Mouse (Mus musculus): ENCODE results near the gene Piezo1. TPM values are rescaled to one million over a fixed set of nuclear protein-coding genes. Genes with fewer than 3 reads are reported as not detected.

Piezo1 gene
- total and polyA plus RNA-seq, 3 experiments: 21.1 to 59.7 (median 41.6) TPM

DNA sequence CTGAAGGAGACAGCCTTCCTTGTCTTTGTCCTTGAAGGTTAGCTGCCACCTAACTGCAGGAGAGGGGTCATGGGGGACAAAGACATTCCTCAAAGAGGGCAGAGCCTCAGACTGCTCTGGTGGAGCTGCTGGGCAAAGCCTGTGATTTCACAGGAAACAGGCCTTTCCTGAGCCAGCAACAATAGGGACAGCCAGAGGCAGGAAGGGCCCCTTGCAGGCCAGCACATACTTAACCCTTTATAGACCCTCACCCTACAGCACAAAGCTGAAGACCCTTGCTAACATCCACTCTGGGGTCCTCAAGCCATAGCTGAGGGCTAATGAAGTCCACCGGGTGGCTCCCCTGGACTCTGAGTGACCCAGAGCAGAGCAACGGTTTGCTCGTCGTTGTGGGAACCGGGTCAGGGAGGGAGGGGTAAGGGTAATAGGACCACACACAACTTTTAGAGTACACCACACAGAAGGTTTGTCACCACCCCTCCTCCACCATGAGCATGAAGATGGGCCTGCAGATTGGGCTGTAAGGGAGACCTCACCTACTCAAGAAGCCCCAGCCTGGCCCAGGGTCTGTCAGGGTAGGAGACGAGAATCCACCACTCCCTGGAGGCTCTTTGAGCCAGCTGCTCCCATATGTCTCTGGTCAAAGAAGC lies 33.5 kb downstream of the Piezo1 start:
- peaks cover 11 to 75% of the 10 kb centered on the region in 2 experiments for H3K36me3 ChIP-seq (replicated peaks in 1 of 2; ENCODE audit: control insufficient read depth in 1 of 2, insufficient read depth in 1 of 2, low read length in 1 of 2)
- H3K9me3 ChIP-seq (replicated peaks; ENCODE audit: low read length): no peaks in the 10 kb centered on the region
- no peak overlapping the region for H3K27ac ChIP-seq (ENCODE audit: insufficient read depth, low read depth)
- H3K4me1 ChIP-seq (ENCODE audit: control insufficient read depth in 1 of 2, insufficient read depth in 2 of 2): peaks cover 5 to 23% of the 10 kb centered on the region in 2 experiments
- H3K9ac ChIP-seq (ENCODE audit: insufficient read depth, low read depth): no peak overlapping the region
- no peak overlapping the region for H3K4me3 ChIP-seq (replicated peaks in 1 of 3; ENCODE audit: low read depth in 2 of 3, low read length in 2 of 3, poor library complexity in 1 of 3)
- in situ Hi-C loops (cut with MboI; ENCODE audit: low pct_ligation_motif_present, low pct_unique_long_range_greater_than_20kb, low sequenced_read_pairs) (no loop called here), dilution Hi-C loops (cut with MboI; ENCODE audit: extremely low pct_ligation_motif_present, extremely low pct_unique_long_range_greater_than_20kb, low sequenced_read_pairs) (no loop called here)
- no peaks in the 10 kb centered on the region for H3K27me3 ChIP-seq (replicated peaks)
- TF ChIP-seq JUN (IDR thresholded peaks at IDR 0.05; ENCODE audit: insufficient read depth, low read depth, low read length) (no peak), CHD2 (IDR thresholded peaks at IDR 0.05; ENCODE audit: low read length) (no peak), RAD21 (IDR thresholded peaks at IDR 0.05; ENCODE audit: low read depth, low read length) (no peak), EP300 (IDR thresholded peaks at IDR 0.05; ENCODE audit: low read length) (no peak), MAZ (IDR thresholded peaks at IDR 0.05; ENCODE audit: low read depth, low read length) (no peak), KAT2A (IDR thresholded peaks at IDR 0.05; ENCODE audit: insufficient replicate concordance, low read length) (no peak), E2F4 (IDR thresholded peaks at IDR 0.05; ENCODE audit: insufficient replicate concordance, low read depth, low read length) (no peak), IRF4 (IDR thresholded peaks at IDR 0.05; ENCODE audit: low read depth, low read length) (no peak), CHD1 (IDR thresholded peaks at IDR 0.05; ENCODE audit: low read depth, low read length) (no peak), BHLHE40 (IDR thresholded peaks at IDR 0.05; ENCODE audit: low read depth, low read length) (no peak), USF2 (conservative IDR thresholded peaks at IDR 0.05; ENCODE audit: low read depth, low read length) (no peak), ETS1 (conservative IDR thresholded peaks at IDR 0.05; ENCODE audit: low read depth, low read length) (no peak), ZNF384 (IDR thresholded peaks at IDR 0.05; ENCODE audit: low read depth, low read length) (no peak), MYC (IDR thresholded peaks at IDR 0.05; ENCODE audit: low read depth, low read length) (no peak), SMC3 (IDR thresholded peaks at IDR 0.05; ENCODE audit: low read depth, low read length) (no peak), ZKSCAN1 (IDR thresholded peaks at IDR 0.05; ENCODE audit: borderline replicate concordance, low read depth, low read length) (no peak), TCF12 (IDR thresholded peaks at IDR 0.05; ENCODE audit: low read depth, low read length) (no peak), ELF1 (IDR thresholded peaks at IDR 0.05; ENCODE audit: low read depth, low read length) (no peak), TBP (conservative IDR thresholded peaks at IDR 0.05; ENCODE audit: low read depth, low read length) (no peak)
- DNase-seq (ENCODE audit: extremely low read depth): no peak
- H3K4me2 ChIP-seq (ENCODE audit: insufficient read depth, low read depth, poor library complexity, severe bottlenecking): no peak overlapping the region
- no peaks in the 10 kb centered on the region; the same call in 1 of the 2 replicates for H3K79me2 ChIP-seq (replicated peaks; ENCODE audit: control insufficient read depth, extremely low read depth, insufficient read depth, poor library complexity, severe bottlenecking)

DNA sequence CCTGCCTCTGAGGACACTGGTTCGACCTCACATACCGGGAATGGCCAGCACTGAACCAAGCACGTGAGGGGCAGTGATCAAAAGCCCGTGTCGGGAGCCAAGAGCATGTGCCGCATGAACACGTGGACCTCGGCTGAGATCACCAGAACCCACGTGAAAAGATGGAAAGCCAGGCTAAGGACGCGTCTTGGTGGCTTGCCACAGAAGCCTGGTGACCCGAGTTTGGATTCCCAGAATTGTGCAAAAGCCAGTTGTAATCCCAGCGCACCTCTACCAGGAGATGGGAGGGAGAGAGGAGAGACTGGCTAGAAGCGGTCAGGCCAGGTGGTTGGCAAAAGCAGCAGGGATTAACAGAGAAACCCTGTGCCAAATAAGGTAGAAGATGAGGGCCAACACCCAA lies 35.4 kb downstream of the Piezo1 start:
- Histone ChIP-seq H3K4me2 (ENCODE audit: insufficient read depth, low read depth, poor library complexity, severe bottlenecking) (no peak overlapping the region), H3K9ac (ENCODE audit: insufficient read depth, low read depth) (no peak overlapping the region), H3K27ac (ENCODE audit: insufficient read depth, low read depth) (no peak overlapping the region), H3K27me3 (replicated peaks) (no peaks in the 10 kb centered on the region), H3K4me3 (replicated peaks in 1 of 3; ENCODE audit: low read depth in 2 of 3, low read length in 2 of 3, poor library complexity in 1 of 3) (no peak overlapping the region), H3K9me3 (replicated peaks; ENCODE audit: low read length) (no peaks in the 10 kb centered on the region), H3K79me2 (replicated peaks; ENCODE audit: control insufficient read depth, extremely low read depth, insufficient read depth, poor library complexity, severe bottlenecking) (no peaks in the 10 kb centered on the region; the same call in 1 of the 2 replicates), H3K36me3 (replicated peaks in 1 of 2; ENCODE audit: control insufficient read depth in 1 of 2, insufficient read depth in 1 of 2, low read length in 1 of 2) (peaks cover 19 to 88% of the 10 kb centered on the region in 2 experiments), H3K4me1 (ENCODE audit: control insufficient read depth in 1 of 2, insufficient read depth in 2 of 2) (peaks cover 5 to 21% of the 10 kb centered on the region in 2 experiments)
- no peak for DNase-seq (ENCODE audit: extremely low read depth)
- TF ChIP-seq CHD2 (IDR thresholded peaks at IDR 0.05; ENCODE audit: low read length): no peak
- no peak for TF ChIP-seq GABPA (IDR thresholded peaks at IDR 0.05; ENCODE audit: insufficient replicate concordance, low read depth, low read length)
- no peak for TF ChIP-seq ELF1 (IDR thresholded peaks at IDR 0.05; ENCODE audit: low read depth, low read length)
- no peak for TF ChIP-seq RAD21 (IDR thresholded peaks at IDR 0.05; ENCODE audit: low read depth, low read length)
- TF ChIP-seq BHLHE40 (IDR thresholded peaks at IDR 0.05; ENCODE audit: low read depth, low read length): no peak
- no peak for TF ChIP-seq EP300 (IDR thresholded peaks at IDR 0.05; ENCODE audit: low read length)
- TF ChIP-seq KAT2A (IDR thresholded peaks at IDR 0.05; ENCODE audit: insufficient replicate concordance, low read length): no peak
- TF ChIP-seq ZNF384 (IDR thresholded peaks at IDR 0.05; ENCODE audit: low read depth, low read length): no peak
- no peak for TF ChIP-seq CTCF (conservative IDR thresholded peaks at IDR 0.05 in 1 of 2, IDR thresholded peaks at IDR 0.05 in 1 of 2; ENCODE audit: low read depth in 2 of 2, low read length in 2 of 2)
- no peak for TF ChIP-seq ZC3H11A (IDR thresholded peaks at IDR 0.05; ENCODE audit: low read depth, low read length)
- no peak for TF ChIP-seq TBP (conservative IDR thresholded peaks at IDR 0.05; ENCODE audit: low read depth, low read length)
- no peak for TF ChIP-seq SIN3A (IDR thresholded peaks at IDR 0.05; ENCODE audit: low read length)
- no peak for TF ChIP-seq E2F4 (IDR thresholded peaks at IDR 0.05; ENCODE audit: insufficient replicate concordance, low read depth, low read length)
- TF ChIP-seq RCOR1 (conservative IDR thresholded peaks at IDR 0.05; ENCODE audit: low read depth, low read length): no peak
- TF ChIP-seq ETS1 (conservative IDR thresholded peaks at IDR 0.05; ENCODE audit: low read depth, low read length): no peak
- no peak for TF ChIP-seq POLR2AphosphoS2 (IDR thresholded peaks at IDR 0.05; ENCODE audit: low read depth, low read length)
- dilution Hi-C loops (cut with MboI; ENCODE audit: extremely low pct_ligation_motif_present, extremely low pct_unique_long_range_greater_than_20kb, low sequenced_read_pairs) (no loop called here), in situ Hi-C loops (cut with MboI; ENCODE audit: low pct_ligation_motif_present, low pct_unique_long_range_greater_than_20kb, low sequenced_read_pairs) (no loop called here)
